Mouse (Mus musculus) thymus, postnatal 0 days (tissue): ENCODE data around the gene Gm815. TPM values are rescaled to one million over a fixed set of nuclear protein-coding genes. Genes with fewer than 3 reads are reported as not detected.
A peak's percentile ranks its signal among the peaks of the same experiment; 100 is the strongest.

Experiments
- DNase-seq: peaks from one replicate; pipeline ENCODE4 v3.0.0-alpha.2; 2015; ENCODE audit warnings: low spot score
- polyA plus RNA-seq: library from polyadenylated mRNA; unstranded; fragments of >200 nt; fragmentation: Nextera tagmentation; extraction: Ambion mirVana; gene quantifications from 2 replicates; pipeline ENCODE4 v1.2.1, GENCODE M21; 2015

The Gm815 gene
- not detected in 2 replicates for polyA plus RNA-seq

- DNase-seq = no peak
These were observed at the start of gene Gm815 for GRCm38 (mm10) chr19:26885616-26886015. Gene Gm815, plus strand, starts transcription at chr19:26885881.

GRCm38 (mm10) chr19:26837626-26838025 is 48.1 kb upstream of the Gm815 start:
- DNase-seq = no peak

GRCm38 (mm10) chr19:26843896-26844295 is 41.8 kb upstream of the Gm815 start:
- no peak for DNase-seq

- no peak for DNase-seq
These were observed 40.9 kb upstream of the Gm815 start for GRCm38 (mm10) chr19:26844813-26845212.

GRCm38 (mm10) chr19:26845276-26846016 is 40.2 kb upstream of the Gm815 start:
- peak; percentile 94 for DNase-seq

DNA sequence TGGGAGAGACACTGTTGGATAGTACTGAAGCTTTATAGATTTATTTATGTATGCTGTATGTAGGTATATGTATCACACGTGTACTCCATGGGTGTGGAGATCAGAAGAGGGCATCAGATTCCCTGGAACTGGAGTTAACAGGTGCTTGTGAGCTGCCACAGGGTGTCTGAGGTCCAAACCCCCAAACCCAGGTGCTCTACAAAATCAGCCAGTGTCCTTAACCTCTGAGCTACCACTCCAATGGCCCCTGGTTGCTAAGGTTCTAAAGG is 39.7 kb upstream of the Gm815 start:
- no peak for DNase-seq

- no peak for DNase-seq
These were observed 34.5 kb upstream of the Gm815 start for GRCm38 (mm10) chr19:26851017-26851782.

DNA sequence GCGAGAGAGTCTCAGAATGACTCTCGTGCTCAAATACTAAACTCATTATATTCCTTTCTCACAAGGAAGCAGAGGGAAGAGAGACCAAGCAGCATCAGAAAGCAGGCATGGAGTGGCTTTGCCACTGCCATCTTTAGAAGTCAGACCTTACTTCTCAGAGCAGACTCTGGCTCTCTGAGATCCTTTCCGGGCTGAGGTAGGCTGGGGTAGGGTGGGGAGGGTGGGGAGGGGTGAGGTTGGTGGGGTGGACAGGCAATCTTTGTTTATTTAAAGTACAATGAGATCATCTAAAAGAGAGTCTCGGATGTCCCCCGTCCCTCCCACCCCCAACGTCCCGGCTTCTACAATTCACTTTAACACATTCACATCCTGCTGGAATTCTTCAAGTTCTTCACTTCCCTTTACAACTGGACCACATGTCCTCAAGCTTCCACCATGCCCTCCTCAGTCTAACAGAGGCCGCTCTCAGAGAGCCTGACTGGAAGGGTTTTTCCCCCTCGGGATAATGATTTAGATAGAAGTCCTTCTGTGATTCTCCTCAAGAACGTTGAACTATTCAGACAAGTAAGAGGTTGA is 33.3 kb upstream of the Gm815 start:
- DNase-seq = no peak

- DNase-seq = no peak
These were observed 31.9 kb upstream of the Gm815 start for GRCm38 (mm10) chr19:26853701-26854282.

GRCm38 (mm10) chr19:26854661-26855060 is 31.0 kb upstream of the Gm815 start:
- no peak for DNase-seq

GRCm38 (mm10) chr19:26855152-26855551 is 30.5 kb upstream of the Gm815 start:
- DNase-seq = no peak

GRCm38 (mm10) chr19:26858427-26859194 is 27.1 kb upstream of the Gm815 start:
- no peak for DNase-seq

GRCm38 (mm10) chr19:26859195-26859570 is 26.5 kb upstream of the Gm815 start:
- DNase-seq = no peak

DNA sequence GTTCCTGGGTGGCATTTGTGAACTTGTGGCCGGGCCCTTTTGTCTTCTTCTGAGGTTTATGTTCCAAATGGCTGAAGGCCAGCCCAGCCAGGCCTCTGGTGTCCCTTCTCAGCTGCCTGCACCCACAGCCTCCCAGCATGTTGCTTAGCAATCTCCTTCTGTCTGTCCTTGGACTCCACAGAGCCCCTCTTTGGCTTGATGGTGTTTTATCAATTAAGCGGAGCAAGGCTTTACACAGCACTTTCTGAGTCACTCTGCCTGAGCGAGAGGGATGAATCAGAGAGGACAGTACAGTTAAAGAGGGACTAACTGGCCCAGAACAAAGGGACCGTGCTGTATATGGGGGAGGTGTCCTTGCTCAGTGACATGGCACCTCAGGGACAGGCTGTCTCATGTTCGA is 22.0 kb upstream of the Gm815 start:
- no peak for DNase-seq

- no peak for DNase-seq
These were observed 20.5 kb upstream of the Gm815 start for GRCm38 (mm10) chr19:26864975-26865690.

DNA sequence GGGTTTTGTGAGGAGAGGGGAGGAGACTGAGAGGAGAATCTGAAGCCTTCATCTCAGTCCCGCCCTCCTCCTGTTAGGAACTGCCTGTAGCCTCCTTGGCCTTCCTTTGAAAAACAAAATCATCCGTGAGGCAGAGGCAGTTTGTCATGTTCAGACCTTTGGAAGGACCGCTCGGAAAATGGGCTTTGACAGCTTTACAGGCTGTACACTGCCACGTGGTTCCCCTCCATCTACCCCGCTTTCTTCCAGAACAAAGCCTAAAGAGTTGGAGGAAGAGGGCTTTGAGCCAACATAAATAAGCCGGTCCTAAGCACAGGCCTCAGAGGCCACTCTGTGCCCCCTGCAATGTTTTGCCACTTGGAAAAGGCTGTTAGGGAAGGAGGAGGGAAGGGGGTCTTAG is 19.9 kb upstream of the Gm815 start:
- no peak for DNase-seq

GRCm38 (mm10) chr19:26869591-26869990 is 16.1 kb upstream of the Gm815 start:
- DNase-seq = no peak

DNA sequence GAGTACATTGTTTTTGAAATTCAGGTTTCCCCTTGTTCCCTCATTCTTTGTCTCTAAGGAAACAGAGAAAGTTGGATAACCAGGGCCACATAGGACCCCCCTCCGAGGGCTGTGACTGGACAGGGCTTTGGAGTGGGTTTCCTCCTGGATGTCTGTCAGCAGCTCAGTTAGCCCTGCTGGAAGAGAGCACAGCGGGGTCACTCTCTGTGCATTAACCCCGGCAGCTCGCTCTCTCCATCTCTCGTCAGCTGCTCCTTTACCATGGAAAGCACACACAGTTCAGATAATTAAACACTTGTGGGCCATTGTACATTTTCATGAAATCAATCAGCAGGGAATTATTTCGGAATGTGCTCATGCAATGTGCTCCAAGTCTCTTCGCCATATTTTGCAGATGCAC is 15.4 kb upstream of the Gm815 start:
- no peak for DNase-seq

DNA sequence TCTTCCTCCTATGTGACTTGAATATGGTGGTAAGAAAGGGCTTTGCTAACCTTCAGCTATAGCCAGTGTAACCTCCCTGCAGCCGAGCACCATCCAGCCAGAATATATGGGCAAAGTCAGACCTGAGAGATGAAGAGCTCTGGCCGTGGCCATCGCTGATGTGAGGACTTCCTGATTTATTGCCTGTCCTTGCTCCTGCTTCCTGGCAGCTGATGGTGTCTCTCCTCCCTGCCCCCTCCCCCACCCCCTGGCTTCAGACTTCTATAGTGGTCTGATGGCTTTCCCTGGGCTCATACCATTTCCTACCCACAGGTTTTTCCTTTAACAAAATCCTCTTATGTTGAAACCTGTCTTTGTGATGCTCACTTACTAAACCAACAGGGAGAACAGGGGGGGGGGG is 14.6 kb upstream of the Gm815 start:
- no peak for DNase-seq

DNA sequence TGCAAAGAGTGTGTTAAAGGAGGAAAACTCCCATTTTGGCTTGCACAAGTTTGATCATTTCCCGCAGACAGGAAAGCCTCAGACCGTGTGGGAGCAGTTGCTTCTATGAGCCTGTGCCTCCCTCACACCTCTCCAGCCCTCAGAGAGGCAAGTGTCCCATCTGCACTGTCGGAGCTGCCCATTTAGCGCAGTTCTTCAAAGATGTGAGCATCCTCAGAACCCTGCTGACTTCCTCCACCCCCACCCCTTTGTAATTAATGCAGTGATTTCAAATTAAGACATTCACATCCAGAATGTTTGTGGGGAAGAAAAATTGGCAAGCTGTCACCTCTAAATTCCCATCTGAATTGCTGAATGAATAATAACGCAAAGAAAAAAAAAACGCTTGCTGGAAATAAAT is 12.8 kb upstream of the Gm815 start:
- no peak for DNase-seq

- DNase-seq = no peak
These were observed 10.1 kb upstream of the Gm815 start for GRCm38 (mm10) chr19:26875601-26876000.
